Mouse (Mus musculus) heart, embryonic 14.5 days (tissue): ENCODE measurements around the gene Gale. TPM values are rescaled to one million over a fixed set of nuclear protein-coding genes. Genes with fewer than 3 reads are reported as not detected.

Source experiments
- ATAC-seq: fragments of 200-750 bp; cut with Nextera tagmentation; 2 replicates; pipeline ENCODE4 v1.8.0; 2017; ENCODE audit warnings: low read depth, moderate TSS enrichment; ENCODE audit not compliant: insufficient number of reproducible peaks, insufficient read depth, low FRiP score
- H3K27ac ChIP-seq, 2 experiments: fragments of 200-500 bp in 1 of 2; fragments of 300-500 bp in 1 of 2; sonication (generic) in 1 of 2; replicated peaks in 1 of 2; 2 replicates each; pipeline ENCODE4 v1.5.1; 2012 to 2014; ENCODE audit warnings: low read depth in 2 of 2, low read length in 2 of 2, control low read depth in 1 of 2, mild to moderate bottlenecking in 1 of 2, mixed read lengths in 1 of 2; ENCODE audit not compliant: control insufficient read depth in 1 of 2, insufficient read depth in 1 of 2
- H3K27me3 ChIP-seq: fragments of 300-500 bp; sonication (generic); 2 replicates; pipeline ENCODE4 v1.6.1; 2014; ENCODE audit warnings: mild to moderate bottlenecking, low read length, control low read depth; ENCODE audit not compliant: control insufficient read depth, insufficient read depth
- H3K36me3 ChIP-seq: fragments of 300-500 bp; sonication (generic); 2 replicates; pipeline ENCODE4 v1.6.1; 2014; ENCODE audit warnings: mild to moderate bottlenecking, control low read depth, low read length, mixed read lengths; ENCODE audit not compliant: control insufficient read depth, insufficient read depth
- H3K4me1 ChIP-seq, 2 experiments: fragments of 200-500 bp in 1 of 2; fragments of 300-500 bp in 1 of 2; sonication (generic) in 1 of 2; 2 replicates each; pipeline ENCODE4 v1.6.1; 2012 to 2014; ENCODE audit warnings: low read length in 2 of 2, control low read depth in 1 of 2, mixed read lengths in 1 of 2; ENCODE audit not compliant: control insufficient read depth in 2 of 2, insufficient read depth in 2 of 2
- H3K4me2 ChIP-seq: fragments of 300-500 bp; sonication (generic); 2 replicates; pipeline ENCODE4 v1.6.1; 2014; ENCODE audit warnings: mild to moderate bottlenecking, low read length
- H3K4me3 ChIP-seq, 2 experiments: fragments of 200-500 bp in 1 of 2; fragments of 300-500 bp in 1 of 2; sonication (generic) in 1 of 2; 2 replicates each; pipeline ENCODE4 v1.5.1; 2012 to 2014; ENCODE audit warnings: low read length in 2 of 2, mild to moderate bottlenecking in 2 of 2, control low read depth in 1 of 2, low read depth in 1 of 2, moderate library complexity in 1 of 2; ENCODE audit not compliant: control insufficient read depth in 1 of 2, insufficient read depth in 1 of 2
- H3K9ac ChIP-seq: fragments of 300-500 bp; sonication (generic); 2 replicates; pipeline ENCODE4 v1.6.1; 2014; ENCODE audit warnings: mild to moderate bottlenecking, low read length
- H3K9me3 ChIP-seq: fragments of 300-500 bp; sonication (generic); 2 replicates; pipeline ENCODE4 v1.6.1; 2016; ENCODE audit warnings: low read length, control low read depth; ENCODE audit not compliant: control insufficient read depth
- WGBS: fragments of 180-500 bp; shearing (Covaris S2); extraction: QIAGEN DNeasy Blood & Tissue Kit; methylation state at CpG from one replicate; pipeline ENCODE4 v1.1.7; 2014; 5-methylcytosine and 5-hydroxymethylcytosine counted together
- polyA plus RNA-seq: library from polyadenylated mRNA; unstranded; fragments of >200 nt; fragmentation: Nextera tagmentation; extraction: Ambion mirVana; gene quantifications from 2 replicates; pipeline ENCODE4 v1.2.1, GENCODE M21; 2014

Gale gene
- polyA plus RNA-seq, 1 experiment from 2014 or later = 19.0 TPM

- 80% methylated on average over 10 of the region's 10 CpGs for WGBS
- Histone ChIP-seq H3K27ac (peak overlapping the region; percentile 38 to 64; a peak in 3 of 4 replicates), H3K4me3 (peak overlapping the region; percentile 80 to 94), H3K9me3 (no peaks in the 10 kb centered on the region), H3K4me2 (peak overlapping the region; percentile 87), H3K9ac (peak overlapping the region; percentile 90), H3K36me3 (peaks cover 9% of the 10 kb centered on the region), H3K4me1 (peaks cover 13 to 23% of the 10 kb centered on the region in 2 experiments), H3K27me3 (no peaks in the 10 kb centered on the region)
- ATAC-seq = no peak
Measured at GRCm38 (mm10) chr4:135945706-135946105, 17.8 kb upstream of the Gale start.

GRCm38 (mm10) chr4:135946278-135946658 lies 17.3 kb upstream of the Gale start, which contains the start of gene Hmgcl:
TSS of gene Hmgcl (plus strand) at chr4:135946448.
- Histone ChIP-seq H3K27ac (peak within 1 kb of the TSS; percentile 38 to 73), H3K4me3 (peak within 1 kb of the TSS; percentile 80 to 94), H3K27me3 (no peaks in the 10 kb centered on the region), H3K4me1 (peaks cover 13 to 23% of the 10 kb centered on the region in 2 experiments), H3K9ac (peak within 1 kb of the TSS; percentile 90), H3K9me3 (no peaks in the 10 kb centered on the region; the same call in 1 of the 2 replicates), H3K4me2 (peak within 1 kb of the TSS; percentile 87), H3K36me3 (peaks cover 10% of the 10 kb centered on the region)
- peak; percentile 88 for ATAC-seq
- WGBS = under 1% methylated on average over 22 of the region's 23 CpGs

GRCm38 (mm10) chr4:135946659-135947301 lies 16.7 kb upstream of the Gale start:
- H3K27me3 ChIP-seq = no peaks in the 10 kb centered on the region
- H3K9me3 ChIP-seq = no peaks in the 10 kb centered on the region; the same call in 1 of the 2 replicates
- peak overlapping the region; percentile 87 for H3K4me2 ChIP-seq
- peak overlapping the region; percentile 37 to 73 for H3K27ac ChIP-seq
- peaks cover 13 to 23% of the 10 kb centered on the region in 2 experiments for H3K4me1 ChIP-seq
- peak; percentile 6; the same call in 1 of the 2 replicates for ATAC-seq
- 2% methylated on average over 28 of the region's 28 CpGs for WGBS
- peaks cover 14% of the 10 kb centered on the region for H3K36me3 ChIP-seq
- peak overlapping the region; percentile 80 to 94 for H3K4me3 ChIP-seq
- H3K9ac ChIP-seq = peak overlapping the region; percentile 90

- WGBS = 92% methylated on average over 8 of the region's 8 CpGs
- Histone ChIP-seq H3K36me3 (peaks cover 21% of the 10 kb centered on the region), H3K9ac (no peak overlapping the region), H3K9me3 (peaks cover 4% of the 10 kb centered on the region), H3K27me3 (no peaks in the 10 kb centered on the region), H3K27ac (no peak overlapping the region), H3K4me3 (no peak overlapping the region), H3K4me1 (peaks cover 13 to 23% of the 10 kb centered on the region in 2 experiments), H3K4me2 (no peak overlapping the region)
- ATAC-seq = no peak
Measured at GRCm38 (mm10) chr4:135948142-135948541, 15.4 kb upstream of the Gale start.

GRCm38 (mm10) chr4:135949475-135949874 lies 14.1 kb upstream of the Gale start:
- no peak for ATAC-seq
- Histone ChIP-seq H3K4me3 (no peak overlapping the region), H3K9ac (no peak overlapping the region), H3K27ac (peak overlapping the region; percentile 27 to 55; a peak in 3 of 4 replicates), H3K9me3 (peaks cover 4% of the 10 kb centered on the region), H3K36me3 (peaks cover 31% of the 10 kb centered on the region), H3K4me2 (no peak overlapping the region), H3K27me3 (no peaks in the 10 kb centered on the region), H3K4me1 (peaks cover 13 to 18% of the 10 kb centered on the region in 2 experiments; a peak in 3 of 4 replicates)
- WGBS = 78% methylated on average over 10 of the region's 10 CpGs

GRCm38 (mm10) chr4:135949911-135950310 lies 13.6 kb upstream of the Gale start:
- WGBS = 24% methylated on average over 6 of the region's 6 CpGs
- Histone ChIP-seq H3K4me3 (no peak overlapping the region), H3K36me3 (peaks cover 35% of the 10 kb centered on the region), H3K4me2 (no peak overlapping the region), H3K9ac (no peak overlapping the region; the same call in 1 of the 2 replicates), H3K27ac (peak overlapping the region in 1 of 2 experiments; percentile 55; a peak in 3 of 4 replicates), H3K27me3 (no peaks in the 10 kb centered on the region), H3K4me1 (peaks cover 13 to 18% of the 10 kb centered on the region in 2 experiments; a peak in 3 of 4 replicates), H3K9me3 (peaks cover 4% of the 10 kb centered on the region)
- peak; percentile 32; the same call in 1 of the 2 replicates for ATAC-seq

GRCm38 (mm10) chr4:135950365-135950764 lies 13.2 kb upstream of the Gale start:
- peaks cover 4% of the 10 kb centered on the region for H3K9me3 ChIP-seq
- H3K27me3 ChIP-seq = no peaks in the 10 kb centered on the region
- 73% methylated on average over 6 of the region's 6 CpGs for WGBS
- peak overlapping the region in 1 of 2 experiments; percentile 55; a peak in 1 of 4 replicates for H3K27ac ChIP-seq
- no peak overlapping the region for H3K9ac ChIP-seq
- H3K4me3 ChIP-seq = no peak overlapping the region
- peaks cover 13 to 18% of the 10 kb centered on the region in 2 experiments; a peak in 3 of 4 replicates for H3K4me1 ChIP-seq
- H3K4me2 ChIP-seq = no peak overlapping the region
- no peak for ATAC-seq
- peaks cover 40% of the 10 kb centered on the region for H3K36me3 ChIP-seq
